Mouse (Mus musculus): ENCODE results near the gene Prss35. TPM values are rescaled to one million over a fixed set of nuclear protein-coding genes. Genes with fewer than 3 reads are reported as not detected.

Gene Prss35
- polyA plus RNA-seq, 1 experiment: not detected

DNA sequence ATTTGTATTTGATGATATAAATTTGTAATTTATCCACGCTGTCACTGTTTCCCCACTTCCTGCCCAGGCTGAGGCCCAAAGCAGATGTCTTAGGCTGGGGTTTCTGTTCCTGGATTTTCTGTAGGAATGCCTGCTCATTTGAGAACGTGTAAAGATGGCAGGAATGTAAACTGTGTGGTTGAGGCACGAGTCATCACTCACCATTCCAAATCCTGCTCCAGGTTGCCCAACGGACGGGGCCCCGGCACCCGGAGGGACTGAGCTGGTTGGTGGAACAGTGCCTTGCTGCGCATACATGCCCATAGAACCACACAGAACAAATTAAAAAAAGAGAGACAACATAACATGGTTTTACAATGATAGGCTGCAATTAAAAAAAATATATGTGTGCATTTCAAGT is 30.5 kb downstream of the Prss35 start:
- 84% methylated on average over 8 of the region's 8 CpGs for WGBS
- H3K4me3 ChIP-seq (ENCODE audit: low read depth, low read length): no peak overlapping the region
- no peaks in the 10 kb centered on the region; the same call in 1 of the 2 replicates for H3K4me1 ChIP-seq (ENCODE audit: control insufficient read depth, insufficient read depth, insufficient read length, low read length)
- no peaks in the 10 kb centered on the region for H3K36me3 ChIP-seq (ENCODE audit: control insufficient read depth, insufficient read depth, low read length)
- no peak overlapping the region for H3K27ac ChIP-seq (ENCODE audit: insufficient read depth, low read depth, low read length)
- TF ChIP-seq POLR2A (IDR thresholded peaks at IDR 0.05; ENCODE audit: low read depth, low read length) (no peak), CTCF (IDR thresholded peaks at IDR 0.05; ENCODE audit: extremely low read depth, insufficient read length, insufficient replicate concordance, low read depth, low read length) (no peak)
- no peaks in the 10 kb centered on the region; the same call in 1 of the 2 replicates for H3K27me3 ChIP-seq (ENCODE audit: control insufficient read depth, insufficient read depth, low read length)

DNA sequence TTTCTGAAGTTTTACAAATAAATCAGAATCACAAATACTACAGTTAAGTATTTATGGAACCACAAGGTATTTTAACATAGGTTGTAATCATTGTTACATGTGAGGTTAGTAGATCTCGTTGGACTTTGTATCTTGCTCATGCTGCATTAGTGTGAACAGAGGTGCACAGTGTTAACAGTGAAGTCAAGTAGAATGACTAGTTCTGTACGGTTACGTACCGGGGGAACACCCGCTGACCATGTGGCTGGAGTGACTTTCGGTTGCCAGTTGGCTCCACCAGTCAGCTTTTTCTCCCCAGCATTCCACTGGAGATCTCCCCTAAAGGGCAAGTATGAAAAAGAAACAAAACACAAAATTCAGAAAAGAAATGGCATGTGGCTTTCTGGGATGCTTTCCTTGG is 31.9 kb downstream of the Prss35 start:
- no peak overlapping the region for H3K27ac ChIP-seq (ENCODE audit: insufficient read depth, low read depth, low read length)
- H3K4me1 ChIP-seq (ENCODE audit: control insufficient read depth, insufficient read depth, insufficient read length, low read length): no peaks in the 10 kb centered on the region; the same call in 1 of the 2 replicates
- no peak overlapping the region for H3K4me3 ChIP-seq (ENCODE audit: low read depth, low read length)
- H3K36me3 ChIP-seq (ENCODE audit: control insufficient read depth, insufficient read depth, low read length): no peaks in the 10 kb centered on the region
- TF ChIP-seq POLR2A (IDR thresholded peaks at IDR 0.05; ENCODE audit: low read depth, low read length) (no peak), CTCF (IDR thresholded peaks at IDR 0.05; ENCODE audit: extremely low read depth, insufficient read length, insufficient replicate concordance, low read depth, low read length) (no peak)
- H3K27me3 ChIP-seq (ENCODE audit: control insufficient read depth, insufficient read depth, low read length): no peaks in the 10 kb centered on the region; the same call in 1 of the 2 replicates
- 50% methylated on average over 6 of the region's 6 CpGs for WGBS

- H3K27ac ChIP-seq (ENCODE audit: insufficient read depth, low read depth, low read length): no peak overlapping the region
- no peaks in the 10 kb centered on the region for H3K36me3 ChIP-seq (ENCODE audit: control insufficient read depth, insufficient read depth, low read length)
- no peaks in the 10 kb centered on the region; the same call in 1 of the 2 replicates for H3K4me1 ChIP-seq (ENCODE audit: control insufficient read depth, insufficient read depth, insufficient read length, low read length)
- TF ChIP-seq POLR2A (IDR thresholded peaks at IDR 0.05; ENCODE audit: low read depth, low read length) (no peak), CTCF (IDR thresholded peaks at IDR 0.05; ENCODE audit: extremely low read depth, insufficient read length, insufficient replicate concordance, low read depth, low read length) (no peak)
- H3K27me3 ChIP-seq (ENCODE audit: control insufficient read depth, insufficient read depth, low read length): no peaks in the 10 kb centered on the region; the same call in 1 of the 2 replicates
- 12% methylated on average over 7 of the region's 7 CpGs for WGBS
- no peak overlapping the region for H3K4me3 ChIP-seq (ENCODE audit: low read depth, low read length)
Observed at GRCm38 (mm10) chr9:86777309-86777708, 33.9 kb downstream of the Prss35 start.

- no peak overlapping the region for H3K4me3 ChIP-seq (ENCODE audit: low read depth, low read length)
- no peak for TF ChIP-seq CTCF (IDR thresholded peaks at IDR 0.05; ENCODE audit: extremely low read depth, insufficient read length, insufficient replicate concordance, low read depth, low read length)
- TF ChIP-seq POLR2A (IDR thresholded peaks at IDR 0.05; ENCODE audit: low read depth, low read length): no peak
- H3K27ac ChIP-seq (ENCODE audit: insufficient read depth, low read depth, low read length): no peak overlapping the region
- WGBS: 66% methylated on average over 4 of the region's 4 CpGs
- H3K27me3 ChIP-seq (ENCODE audit: control insufficient read depth, insufficient read depth, low read length): no peaks in the 10 kb centered on the region; the same call in 1 of the 2 replicates
- no peaks in the 10 kb centered on the region; the same call in none of the 2 replicates for H3K4me1 ChIP-seq (ENCODE audit: control insufficient read depth, insufficient read depth, insufficient read length, low read length)
- H3K36me3 ChIP-seq (ENCODE audit: control insufficient read depth, insufficient read depth, low read length): no peaks in the 10 kb centered on the region
Observed at GRCm38 (mm10) chr9:86778212-86778611, 34.8 kb downstream of the Prss35 start.

DNA sequence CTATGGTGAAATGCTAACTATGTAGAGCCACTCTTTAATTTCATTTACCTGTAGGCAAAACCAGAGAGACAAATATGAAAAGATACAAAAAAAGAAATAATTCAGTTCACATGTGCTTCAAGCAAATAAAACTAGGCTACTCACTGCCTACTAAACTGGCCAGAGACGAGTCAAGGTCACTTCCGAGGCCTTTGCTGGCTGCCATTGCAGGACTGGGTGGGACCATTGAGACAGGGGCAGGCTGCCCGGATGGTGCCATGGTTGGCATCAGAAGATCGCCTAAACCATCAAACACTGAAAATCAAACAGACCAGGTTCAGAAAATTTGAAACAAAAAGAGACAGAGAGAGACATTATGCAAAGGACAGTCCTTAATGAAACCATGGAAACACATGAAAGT is 38.0 kb downstream of the Prss35 start:
- H3K27ac ChIP-seq (ENCODE audit: insufficient read depth, low read depth, low read length): no peak overlapping the region
- H3K4me1 ChIP-seq (ENCODE audit: control insufficient read depth, insufficient read depth, insufficient read length, low read length): no peaks in the 10 kb centered on the region; the same call in none of the 2 replicates
- no peak for TF ChIP-seq CTCF (IDR thresholded peaks at IDR 0.05; ENCODE audit: extremely low read depth, insufficient read length, insufficient replicate concordance, low read depth, low read length)
- TF ChIP-seq POLR2A (IDR thresholded peaks at IDR 0.05; ENCODE audit: low read depth, low read length): no peak
- H3K27me3 ChIP-seq (ENCODE audit: control insufficient read depth, insufficient read depth, low read length): no peaks in the 10 kb centered on the region; the same call in 1 of the 2 replicates
- WGBS: 92% methylated on average over 4 of the region's 4 CpGs
- H3K36me3 ChIP-seq (ENCODE audit: control insufficient read depth, insufficient read depth, low read length): no peaks in the 10 kb centered on the region
- no peak overlapping the region for H3K4me3 ChIP-seq (ENCODE audit: low read depth, low read length)

GRCm38 (mm10) chr9:86782836-86783235 is 39.4 kb downstream of the Prss35 start:
- no peak overlapping the region for H3K27ac ChIP-seq (ENCODE audit: insufficient read depth, low read depth, low read length)
- no peak overlapping the region for H3K4me3 ChIP-seq (ENCODE audit: low read depth, low read length)
- no peaks in the 10 kb centered on the region; the same call in 1 of the 2 replicates for H3K27me3 ChIP-seq (ENCODE audit: control insufficient read depth, insufficient read depth, low read length)
- WGBS: 85% methylated on average over 2 of the region's 2 CpGs
- H3K36me3 ChIP-seq (ENCODE audit: control insufficient read depth, insufficient read depth, low read length): no peaks in the 10 kb centered on the region
- no peak for TF ChIP-seq CTCF (IDR thresholded peaks at IDR 0.05; ENCODE audit: extremely low read depth, insufficient read length, insufficient replicate concordance, low read depth, low read length)
- no peak for TF ChIP-seq POLR2A (IDR thresholded peaks at IDR 0.05; ENCODE audit: low read depth, low read length)
- H3K4me1 ChIP-seq (ENCODE audit: control insufficient read depth, insufficient read depth, insufficient read length, low read length): no peaks in the 10 kb centered on the region; the same call in 1 of the 2 replicates

- TF ChIP-seq POLR2A (IDR thresholded peaks at IDR 0.05; ENCODE audit: low read depth, low read length) (no peak), CTCF (IDR thresholded peaks at IDR 0.05; ENCODE audit: extremely low read depth, insufficient read length, insufficient replicate concordance, low read depth, low read length) (no peak)
- WGBS: 57% methylated on average over 6 of the region's 6 CpGs
- no peak overlapping the region for H3K27ac ChIP-seq (ENCODE audit: insufficient read depth, low read depth, low read length)
Observed at GRCm38 (mm10) chr9:86789186-86789585, 45.7 kb downstream of the Prss35 start.

More at GRCm38 (mm10) chr9:86789186-86789585, 45.7 kb downstream of the Prss35 start:
- Histone ChIP-seq H3K4me3 (ENCODE audit: low read depth, low read length) (no peak overlapping the region), H3K36me3 (ENCODE audit: control insufficient read depth, insufficient read depth, low read length) (no peaks in the 10 kb centered on the region), H3K27me3 (ENCODE audit: control insufficient read depth, insufficient read depth, low read length) (no peaks in the 10 kb centered on the region; the same call in none of the 2 replicates), H3K4me1 (ENCODE audit: control insufficient read depth, insufficient read depth, insufficient read length, low read length) (no peaks in the 10 kb centered on the region)
